Mouse (Mus musculus) v-Abl transformed pro-B cells (cell line): ENCODE results near the gene Arid1a.

ENCODE experiments used
- in situ Hi-C, 2 experiments: fragments of 400-800 bp; cut with MboI; formaldehyde crosslinking; loops; one replicate each; pipeline ENCODE4 v1.15.1; 2025; ENCODE audit not compliant: unreplicated experiment in 2 of 2

Gene Arid1a

GRCm38 (mm10) chr4:133750184-133750775 lies 6.3 kb downstream of the Arid1a start:
- in situ Hi-C loops, result loop anchor here in 1 of 2 experiments (10.0 kb wide), 1 partner anchor 155 kb away; no protein-coding TSS in a partner anchor

- in situ Hi-C loops, result no loop called here
Observed at GRCm38 (mm10) chr4:133735282-133735681, 21.3 kb downstream of the Arid1a start.

GRCm38 (mm10) chr4:133730122-133730521 lies 26.4 kb downstream of the Arid1a start:
- in situ Hi-C loops, result no loop called here

- in situ Hi-C loops, result no loop called here
Observed at GRCm38 (mm10) chr4:133729541-133730093, 27.0 kb downstream of the Arid1a start.

- in situ Hi-C loops, result no loop called here
Observed at GRCm38 (mm10) chr4:133729007-133729406, 27.6 kb downstream of the Arid1a start.

- in situ Hi-C loops, result no loop called here
Observed at GRCm38 (mm10) chr4:133728256-133728655, 28.3 kb downstream of the Arid1a start.

GRCm38 (mm10) chr4:133725706-133726105 lies 30.9 kb downstream of the Arid1a start:
- in situ Hi-C loops, result no loop called here

- in situ Hi-C loops, result no loop called here
Observed at GRCm38 (mm10) chr4:133719791-133720190, 36.8 kb downstream of the Arid1a start.

- in situ Hi-C loops, result loop anchor here in 1 of 2 experiments (5.0 kb wide), 1 partner anchor 35 kb away; no protein-coding TSS in a partner anchor
Observed at GRCm38 (mm10) chr4:133712755-133713154, 43.8 kb downstream of the Arid1a start.

GRCm38 (mm10) chr4:133711307-133712076 lies 45.1 kb downstream of the Arid1a start:
- in situ Hi-C loops, result loop anchor here in 1 of 2 experiments (5.0 kb wide), 1 partner anchor 34 kb away; no protein-coding TSS in a partner anchor

- in situ Hi-C loops, result no loop called here
Observed at GRCm38 (mm10) chr4:133709395-133709794, 47.2 kb downstream of the Arid1a start.

- in situ Hi-C loops, result no loop called here
Observed at GRCm38 (mm10) chr4:133707464-133707863, 49.1 kb downstream of the Arid1a start.

- in situ Hi-C loops, result no loop called here
Observed at GRCm38 (mm10) chr4:133706956-133707355, 49.6 kb downstream of the Arid1a start.

GRCm38 (mm10) chr4:133705062-133705461 lies 51.5 kb downstream of the Arid1a start:
- in situ Hi-C loops, result no loop called here

- in situ Hi-C loops, result no loop called here
Observed at GRCm38 (mm10) chr4:133700905-133701368, 55.6 kb downstream of the Arid1a start.

- in situ Hi-C loops, result no loop called here
Observed at GRCm38 (mm10) chr4:133695363-133695762, 61.2 kb downstream of the Arid1a start.

GRCm38 (mm10) chr4:133690252-133690651 lies 66.3 kb downstream of the Arid1a start:
- in situ Hi-C loops, result no loop called here

- in situ Hi-C loops, result no loop called here
Observed at GRCm38 (mm10) chr4:133688417-133689067, 68.0 kb downstream of the Arid1a start.

- in situ Hi-C loops, result no loop called here
Observed at GRCm38 (mm10) chr4:133687126-133687525, 69.4 kb downstream of the Arid1a start.

- in situ Hi-C loops, result no loop called here
Observed at GRCm38 (mm10) chr4:133686512-133686911, 70.1 kb downstream of the Arid1a start.

GRCm38 (mm10) chr4:133680206-133680786 lies 76.3 kb downstream of the Arid1a start:
- in situ Hi-C loops, result no loop called here
